Mouse (Mus musculus): ENCODE measurements around the gene Esrra.

DNA sequence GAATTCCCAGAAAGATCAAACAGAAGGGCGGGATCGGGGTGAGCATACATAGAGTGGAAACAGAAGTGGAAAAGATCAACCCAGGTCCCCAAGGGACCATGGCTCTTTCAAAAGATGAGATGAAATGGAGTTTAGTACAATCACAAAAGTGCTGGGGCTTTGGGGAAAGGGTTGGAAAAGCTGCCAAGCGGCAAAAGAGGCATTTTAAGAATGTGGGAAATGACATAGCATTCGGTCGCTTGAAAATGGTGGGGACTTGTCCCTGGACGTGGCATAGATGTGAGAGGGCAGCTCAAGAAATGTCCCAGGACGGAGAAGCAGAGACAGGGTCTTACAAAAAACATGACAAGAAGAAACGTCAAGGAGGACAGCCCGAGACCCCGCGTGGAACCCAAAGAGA, 12.6 kb downstream of the Esrra start:
- no peak for TF ChIP-seq CTCF (IDR thresholded peaks at IDR 0.05)
- TF ChIP-seq EP300 (IDR thresholded peaks at IDR 0.05; ENCODE audit: insufficient read depth, low read depth, low read length) = no peak
- TF ChIP-seq POLR2A (IDR thresholded peaks at IDR 0.05; ENCODE audit: insufficient read depth, low read depth, low read length) = no peak
